Mouse (Mus musculus) left cerebral cortex, postnatal 25 days (tissue): ENCODE results near the gene Ccn5. TPM values are rescaled to one million over a fixed set of nuclear protein-coding genes. Genes with fewer than 3 reads are reported as not detected.
A peak's percentile ranks its signal among the peaks of the same experiment; 100 is the strongest.

Source experiments
- DNase-seq, 2 experiments: peaks; one replicate each; pipeline ENCODE4 v3.0.0; 2022; ENCODE audit warnings: low spot score in 2 of 2, mixed read lengths in 1 of 2
- intact Hi-C: fragments of 180-260 bp; cut with DNase I; formaldehyde crosslinking; loops from one replicate; pipeline ENCODE4 v1.15.1; 2025
- total RNA-seq, 2 experiments: library from RNA; stranded (reverse); gene quantifications; 2 replicates each; pipeline ENCODE4 v1.2.3; 2021

The Ccn5 gene
- total RNA-seq, 2 experiments from 2014 or later: not detected

DNA sequence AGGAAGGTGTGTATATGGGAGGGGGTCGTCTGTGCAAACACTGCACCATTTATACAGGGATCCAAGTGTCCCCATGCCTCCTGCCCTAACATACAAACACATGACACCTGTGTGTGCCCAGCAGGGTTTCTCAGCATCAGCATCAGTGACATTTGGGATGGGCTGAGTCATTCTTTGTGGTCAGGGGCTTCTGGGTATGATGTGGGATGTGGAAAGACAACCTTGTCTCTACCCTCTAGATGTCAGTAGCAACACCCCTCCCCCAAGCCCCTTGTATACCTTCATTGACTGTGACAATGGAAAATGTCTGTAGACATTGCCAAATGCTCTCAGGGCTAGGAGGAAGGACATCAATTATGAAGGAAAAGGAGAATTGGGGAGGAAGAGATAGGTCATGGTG lies 10.5 kb downstream of the Ccn5 start:
- intact Hi-C loops: loop anchor here (10.0 kb wide), 1 partner anchor 46 kb away; no protein-coding TSS in a partner anchor
- DNase-seq: no peak

GRCm38 (mm10) chr2:163838043-163838442 lies 17.4 kb downstream of the Ccn5 start:
- intact Hi-C loops: loop anchor here (10.0 kb wide), 1 partner anchor 53 kb away; no protein-coding TSS in a partner anchor
- DNase-seq: peak; percentile 85 to 88

DNA sequence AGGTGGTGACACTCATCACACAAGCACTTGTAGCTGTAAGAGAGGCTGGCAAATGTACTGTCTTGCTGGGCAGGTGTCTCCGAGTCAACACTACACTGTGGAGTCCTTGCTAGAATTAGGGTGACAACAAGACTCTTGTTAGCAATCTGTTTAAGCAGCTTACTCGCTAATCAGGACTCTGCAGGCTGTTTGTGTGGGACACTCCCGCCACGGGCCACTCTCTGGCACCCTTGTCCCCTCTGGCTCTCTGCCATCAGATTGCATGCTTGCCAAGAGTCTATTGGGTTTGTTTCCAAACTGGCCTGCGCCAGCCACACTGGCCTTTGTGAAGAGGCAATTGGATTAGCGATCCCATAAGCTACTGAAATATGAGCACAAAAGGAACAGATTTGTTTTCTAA lies 18.9 kb downstream of the Ccn5 start:
- intact Hi-C loops: loop anchor here (10.0 kb wide), 1 partner anchor 55 kb away; no protein-coding TSS in a partner anchor
- DNase-seq: peak in 1 of 2 experiments; percentile 28

DNA sequence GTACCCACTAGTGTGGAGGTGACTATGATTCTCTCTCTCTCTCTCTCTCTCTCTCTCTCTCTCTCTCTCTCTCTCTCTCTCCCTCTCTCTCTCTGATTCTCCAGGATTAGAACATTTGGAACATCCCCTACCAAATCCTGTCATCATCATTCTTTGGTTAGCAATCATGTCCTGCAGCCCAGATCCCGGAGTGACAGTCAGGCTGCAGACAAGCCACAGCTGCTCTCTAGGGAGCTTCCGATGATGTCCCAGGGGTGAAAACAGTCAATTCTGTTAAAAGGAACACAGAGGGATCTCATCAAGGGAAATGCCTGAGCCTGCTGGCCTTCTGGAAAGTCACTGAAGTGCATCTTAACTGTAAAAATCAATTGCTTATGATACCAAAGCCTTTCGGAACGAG lies 21.4 kb downstream of the Ccn5 start:
- intact Hi-C loops: no loop called here

DNA sequence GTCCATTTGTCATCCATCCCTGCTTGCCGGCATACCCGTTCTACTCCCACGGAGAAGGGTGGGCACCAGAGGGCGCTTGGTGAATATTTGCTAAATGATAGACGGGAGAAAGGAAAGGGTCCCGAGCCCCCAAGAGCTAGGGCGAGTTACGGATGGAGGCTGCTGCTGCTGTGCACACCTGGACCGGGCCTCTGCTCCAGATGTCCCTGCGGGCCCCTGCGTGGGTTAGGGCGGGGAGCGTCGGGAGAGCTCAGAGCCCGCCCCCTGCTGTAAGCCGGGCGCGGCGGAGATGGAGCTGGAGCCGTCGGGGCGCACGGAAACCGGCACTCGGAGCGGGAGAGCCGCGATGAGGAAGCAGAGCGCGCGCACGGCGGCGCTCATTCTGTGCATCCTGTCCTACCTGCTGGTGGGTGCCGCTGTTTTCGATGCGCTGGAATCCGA lies 32.8 kb downstream of the Ccn5 start, which contains the start of gene Kcnk15:
Kcnk15 (plus strand) TSS at position 191 of the 441 bp plus-strand sequence.
- no peak for DNase-seq
- intact Hi-C loops: no loop called here

More for the DNA sequence above, 21.4 kb downstream of the Ccn5 start:
- DNase-seq: no peak

- intact Hi-C loops: loop anchor here (5.0 kb wide), 1 partner anchor 95 kb away; no protein-coding TSS in a partner anchor
- DNase-seq: no peak
Observed at GRCm38 (mm10) chr2:163857233-163857632, 36.6 kb downstream of the Ccn5 start.

DNA sequence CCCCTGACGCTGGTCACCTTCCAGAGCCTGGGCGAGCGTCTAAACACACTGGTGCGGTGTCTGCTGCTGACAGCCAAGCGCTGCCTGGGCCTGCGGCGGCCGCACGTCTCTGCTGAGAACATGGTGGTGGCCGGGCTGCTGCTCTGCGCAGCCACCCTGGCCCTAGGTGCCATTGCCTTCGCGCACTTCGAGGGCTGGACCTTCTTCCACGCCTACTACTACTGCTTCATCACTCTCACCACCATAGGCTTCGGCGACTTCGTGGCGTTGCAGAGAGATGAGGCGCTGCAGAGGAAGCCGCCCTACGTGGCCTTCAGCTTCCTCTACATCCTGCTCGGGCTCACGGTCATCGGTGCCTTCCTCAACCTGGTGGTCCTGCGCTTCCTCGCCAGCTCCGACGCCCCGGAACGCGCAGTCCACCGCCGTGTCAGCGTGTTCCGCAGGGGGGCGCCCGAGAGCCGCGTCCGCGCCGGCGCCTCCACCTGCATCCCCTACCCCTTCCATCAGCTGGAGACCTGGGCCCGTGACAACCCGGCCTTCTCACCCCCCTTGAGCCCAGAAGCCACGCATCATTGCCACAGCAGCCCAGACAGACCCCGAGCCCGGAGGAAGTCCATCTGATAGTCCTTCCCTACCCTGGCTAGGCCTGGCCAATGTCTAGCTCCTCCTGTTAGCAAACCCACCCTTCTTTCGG lies 37.7 kb downstream of the Ccn5 start:
- peak; percentile 47 to 55 for DNase-seq
- intact Hi-C loops: loop anchor here (5.0 kb wide), 1 partner anchor 94 kb away; no protein-coding TSS in a partner anchor

DNA sequence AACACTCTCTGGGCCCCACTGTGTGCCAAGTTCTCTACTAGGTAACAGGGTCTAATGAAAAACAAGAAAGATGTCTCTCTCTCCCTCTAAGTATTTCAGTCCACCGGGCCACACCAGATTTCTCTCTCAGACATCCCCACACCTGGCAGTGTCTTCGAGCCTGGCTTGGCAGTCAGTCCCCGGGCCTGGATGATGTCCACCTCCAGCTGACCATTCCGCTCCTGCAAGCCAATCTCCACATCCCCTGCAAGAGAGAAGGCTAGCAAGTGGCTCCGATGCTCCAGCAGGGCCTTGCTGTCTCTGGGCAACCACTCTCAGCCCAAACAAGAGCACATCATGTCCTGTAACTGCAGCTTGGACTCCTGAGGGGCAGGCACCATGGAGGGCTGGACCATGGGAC lies 44.6 kb downstream of the Ccn5 start:
- intact Hi-C loops: no loop called here
- DNase-seq: no peak

DNA sequence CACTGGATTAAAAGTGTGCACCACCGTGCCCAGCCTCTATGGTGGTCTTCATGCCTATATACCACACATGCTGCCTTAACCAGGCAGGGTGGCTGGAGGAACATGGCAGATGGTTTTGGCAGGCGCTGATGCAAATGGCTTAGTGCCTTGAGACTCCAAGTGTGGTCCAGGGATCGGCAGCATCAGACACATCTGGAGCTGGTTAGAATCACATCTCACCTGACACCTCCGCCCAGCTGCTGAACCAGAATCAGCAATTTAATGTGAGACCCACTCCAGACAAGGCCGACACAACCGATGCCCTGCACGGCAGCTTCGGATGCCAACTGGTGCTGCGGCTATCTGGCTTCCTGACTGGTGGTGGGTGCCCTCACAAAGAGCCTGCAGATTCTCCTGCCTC lies 45.4 kb downstream of the Ccn5 start:
- intact Hi-C loops: no loop called here
- DNase-seq: no peak

- no peak for DNase-seq
- intact Hi-C loops: no loop called here
Observed at GRCm38 (mm10) chr2:163869783-163870182, 49.1 kb downstream of the Ccn5 start.

GRCm38 (mm10) chr2:163871266-163871665 lies 50.6 kb downstream of the Ccn5 start:
- DNase-seq: no peak
- intact Hi-C loops: no loop called here

GRCm38 (mm10) chr2:163871906-163872305 lies 51.2 kb downstream of the Ccn5 start:
- intact Hi-C loops: no loop called here

DNA sequence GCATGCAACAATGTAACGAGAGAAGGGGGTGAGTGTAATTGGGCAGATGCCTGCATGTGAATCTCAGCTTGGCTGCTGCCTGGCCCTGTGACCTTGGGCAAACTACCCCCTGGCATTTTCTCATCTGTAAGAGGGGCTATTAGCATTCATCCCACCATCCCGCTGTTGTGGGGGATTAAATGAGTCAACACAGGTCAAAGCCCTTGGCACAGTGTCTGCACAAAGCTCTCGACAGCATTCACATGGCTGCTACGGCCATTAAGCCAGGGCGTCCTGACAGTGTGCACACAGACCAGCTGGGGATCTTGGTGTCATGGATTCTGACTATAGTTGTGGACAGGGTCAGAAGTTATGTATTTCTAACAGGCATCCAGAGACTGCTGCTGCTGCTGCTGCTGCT lies 54.2 kb downstream of the Ccn5 start:
- intact Hi-C loops: no loop called here

More at GRCm38 (mm10) chr2:163871906-163872305, 51.2 kb downstream of the Ccn5 start:
- no peak for DNase-seq

GRCm38 (mm10) chr2:163875484-163875883 lies 54.8 kb downstream of the Ccn5 start:
- intact Hi-C loops: no loop called here

More for the DNA sequence above, 54.2 kb downstream of the Ccn5 start:
- no peak for DNase-seq

DNA sequence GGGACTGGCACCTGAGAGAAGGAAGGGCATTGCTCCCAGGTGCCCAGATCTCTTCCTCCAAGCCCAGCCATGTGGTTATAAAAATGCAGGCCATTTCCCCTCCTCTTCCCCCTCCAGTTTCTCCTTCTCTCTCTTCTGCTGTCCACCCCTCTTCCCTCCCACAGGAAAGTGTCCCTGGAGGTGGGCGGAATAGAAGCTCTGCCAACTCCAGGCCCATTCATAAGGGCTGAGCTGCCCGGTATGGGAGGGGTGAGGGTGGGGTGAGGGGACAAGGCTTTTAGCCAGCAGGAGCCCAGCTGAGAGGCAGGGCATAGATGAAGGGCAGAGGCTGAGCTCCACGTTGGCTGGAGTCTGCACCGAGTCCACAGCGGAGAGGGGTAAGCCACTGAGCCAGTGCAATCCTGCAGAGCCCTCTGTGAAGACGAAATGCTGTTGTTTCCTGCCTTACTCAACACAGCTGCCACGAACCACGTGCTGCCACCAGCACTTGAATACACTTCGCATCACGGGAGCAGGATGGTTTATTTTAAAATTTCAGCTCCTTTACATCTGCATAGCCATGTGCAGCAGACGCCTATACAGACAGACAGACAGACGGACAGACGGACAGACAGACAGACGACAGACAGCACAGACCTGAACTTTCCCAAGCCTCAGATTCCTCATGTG lies 56.3 kb downstream of the Ccn5 start:
- DNase-seq: peak; percentile 47 to 78
- intact Hi-C loops: loop anchor here (2.0 kb wide), 1 partner anchor 42 kb away; the partner anchor contains the start of gene Rims4

More at GRCm38 (mm10) chr2:163875484-163875883, 54.8 kb downstream of the Ccn5 start:
- DNase-seq: peak in 1 of 2 experiments; percentile 61

- DNase-seq: no peak
- intact Hi-C loops: no loop called here
Observed at GRCm38 (mm10) chr2:163880891-163881290, 60.2 kb downstream of the Ccn5 start.

Other genes starting within 250 kb of the Ccn5 start
- gene Ttpal, start 218.5 kb upstream of the Ccn5 start, total RNA-seq: 10 to 100 TPM; 69.4 to 71.3 TPM
- 100 to 1,000 TPM; 243 to 244 TPM for gene Serinc3, start 175.7 kb upstream of the Ccn5 start, total RNA-seq
- gene Pkig, start 162.5 kb upstream of the Ccn5 start, total RNA-seq: 100 to 1,000 TPM; 132 to 133 TPM
- 1 to 10 TPM; 1.1 to 1.2 TPM for gene Ada, start 70.6 kb upstream of the Ccn5 start, total RNA-seq
- under 1 TPM; 0.23 to 0.25 TPM for gene Kcnk15, start 32.8 kb downstream of the Ccn5 start, total RNA-seq
- gene Rims4, start 97.8 kb downstream of the Ccn5 start, total RNA-seq: 100 to 1,000 TPM in 1 of 2 experiments, 10 to 100 TPM in 1; 93.7 to 115 TPM
- gene Ywhab, start 174.1 kb downstream of the Ccn5 start, total RNA-seq: 100 to 1,000 TPM; 445 to 487 TPM
- gene Pabpc1l, start 204.6 kb downstream of the Ccn5 start, total RNA-seq: under 1 TPM in 1 of 2 experiments, not detected in 1; 0.71 TPM
- gene Stk4, start 249.5 kb downstream of the Ccn5 start, total RNA-seq: 10 to 100 TPM; 37.4 to 45.4 TPM